Mouse (Mus musculus): ENCODE data around the gene Rspo4.

Gene Rspo4

GRCm38 (mm10) chr2:151911751-151912150 is 69.0 kb downstream of the Rspo4 start:
- DNase-seq (ENCODE audit: low spot score): no peak

- DNase-seq (ENCODE audit: low spot score): no peak
Measured at GRCm38 (mm10) chr2:151914120-151914519, 71.4 kb downstream of the Rspo4 start.

- DNase-seq (ENCODE audit: low spot score): no peak
Measured at GRCm38 (mm10) chr2:151915111-151915510, 72.4 kb downstream of the Rspo4 start.

- peak; percentile 65 for DNase-seq (ENCODE audit: low spot score)
Measured at GRCm38 (mm10) chr2:151916061-151916831, 73.5 kb downstream of the Rspo4 start.

GRCm38 (mm10) chr2:151919140-151919539 is 76.4 kb downstream of the Rspo4 start:
- DNase-seq (ENCODE audit: low spot score): peak; percentile 72

- DNase-seq (ENCODE audit: low spot score): no peak
Measured at GRCm38 (mm10) chr2:151921068-151921467, 78.3 kb downstream of the Rspo4 start.

- no peak for DNase-seq (ENCODE audit: low spot score)
Measured at GRCm38 (mm10) chr2:151921596-151921995, 78.9 kb downstream of the Rspo4 start.

All from ovary, adult 18-20 months (tissue).